Mouse (Mus musculus) spleen, postnatal 36 days (tissue): ENCODE data around the gene Hapln3.

ENCODE experiments used
- DNase-seq, 2 experiments: peaks; one replicate each; pipeline ENCODE4 v3.0.0; 2022; ENCODE audit warnings: low spot score in 2 of 2, mixed read lengths in 1 of 2

Gene Hapln3

DNA sequence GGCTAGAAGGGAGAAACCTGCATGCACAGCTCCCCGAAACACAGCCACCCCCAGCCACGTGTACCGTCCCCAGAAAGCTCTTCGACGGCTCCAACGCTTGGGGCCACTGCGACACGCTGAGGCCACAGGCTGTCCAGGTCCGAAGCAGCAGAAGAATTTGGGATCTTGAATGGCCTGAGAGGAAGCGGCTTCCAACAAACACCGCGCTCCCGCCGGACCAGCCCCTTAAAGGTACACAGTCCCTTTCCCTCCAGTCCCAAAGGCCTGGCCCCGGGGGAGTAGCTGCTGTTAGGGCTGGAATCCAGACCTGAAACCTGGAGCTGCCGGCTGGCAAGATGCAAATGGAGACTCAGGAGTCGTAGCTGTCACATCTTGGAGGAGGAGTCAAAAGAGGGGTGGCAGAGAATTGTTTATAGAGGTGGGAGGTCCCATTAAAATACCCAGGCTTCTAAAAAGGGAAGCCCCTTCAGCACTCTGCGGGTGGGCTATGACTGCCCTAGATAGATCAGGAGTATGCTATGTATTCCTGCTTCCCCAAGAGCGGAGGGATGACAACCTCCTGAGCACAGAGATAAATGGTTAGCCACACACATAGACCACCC is at the start of gene Hapln3:
TSS of gene Hapln3 (minus strand) at position 176 of the 602 bp plus-strand sequence.
- DNase-seq, result no peak

DNA sequence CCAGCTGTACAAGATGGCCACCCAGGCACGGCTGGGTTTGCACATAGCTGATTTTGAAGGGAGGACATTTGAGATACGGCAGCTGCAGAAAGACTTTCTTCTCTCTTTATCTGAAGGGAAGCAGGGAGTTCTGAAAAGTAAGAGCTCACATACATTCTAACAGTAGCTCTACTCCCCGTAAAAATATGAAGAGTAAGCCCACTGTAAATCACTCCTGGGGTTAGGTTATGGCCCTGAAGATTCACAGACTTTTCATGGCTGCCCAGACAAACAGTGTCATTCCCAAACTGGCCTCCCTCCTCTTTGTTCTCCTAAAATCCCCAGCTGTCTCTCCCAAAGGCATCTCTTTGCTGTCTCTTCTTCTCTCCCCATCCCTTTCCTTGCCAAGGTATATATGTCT is 43.0 kb upstream of the Hapln3 start:
- no peak for DNase-seq

DNA sequence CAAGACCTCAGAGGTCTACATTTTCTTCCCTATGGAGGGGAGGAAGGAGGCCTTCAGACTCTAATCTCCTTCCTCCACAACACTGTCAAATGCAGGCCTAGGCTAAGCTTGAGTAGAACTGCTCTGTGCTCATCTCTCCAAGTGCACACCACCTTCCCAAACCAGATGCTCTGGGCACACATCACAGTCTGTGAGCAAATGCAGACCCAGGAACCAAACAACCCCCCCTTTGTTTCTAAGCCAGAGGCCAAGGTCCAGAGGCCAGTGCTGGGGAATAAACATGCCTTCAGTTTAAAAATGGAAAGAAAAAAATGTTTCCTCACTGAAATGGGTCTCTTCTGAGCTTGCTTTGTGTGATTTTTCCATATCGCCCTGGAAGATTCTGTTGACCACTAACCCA is 41.0 kb upstream of the Hapln3 start:
- no peak for DNase-seq

DNA sequence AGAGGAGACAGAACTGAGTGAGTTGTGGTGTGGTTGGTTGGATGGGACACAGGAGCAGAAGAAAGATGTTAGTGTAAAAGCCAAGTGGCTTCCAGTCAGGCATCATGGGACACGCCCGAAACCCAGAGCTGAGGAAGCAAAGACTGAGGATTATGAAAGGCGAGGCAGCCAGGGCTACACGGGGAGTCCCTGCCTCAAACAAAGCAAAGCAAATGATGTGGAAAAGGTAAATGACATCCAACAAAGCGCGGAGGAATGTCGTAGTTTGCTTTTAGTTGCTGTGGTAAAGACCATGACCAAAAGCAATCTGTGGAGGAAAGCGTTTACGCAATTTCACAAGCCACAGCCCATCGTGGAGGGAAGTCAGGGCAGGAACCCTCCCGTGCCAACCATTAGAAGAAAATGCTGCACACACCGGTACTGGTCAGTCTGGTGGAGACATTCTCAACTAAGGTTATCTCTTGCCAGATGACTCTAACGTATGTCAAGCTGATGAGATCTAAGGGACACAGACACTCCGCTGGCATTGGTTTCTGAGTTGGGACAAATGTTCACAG is 36.3 kb upstream of the Hapln3 start:
- no peak for DNase-seq

DNA sequence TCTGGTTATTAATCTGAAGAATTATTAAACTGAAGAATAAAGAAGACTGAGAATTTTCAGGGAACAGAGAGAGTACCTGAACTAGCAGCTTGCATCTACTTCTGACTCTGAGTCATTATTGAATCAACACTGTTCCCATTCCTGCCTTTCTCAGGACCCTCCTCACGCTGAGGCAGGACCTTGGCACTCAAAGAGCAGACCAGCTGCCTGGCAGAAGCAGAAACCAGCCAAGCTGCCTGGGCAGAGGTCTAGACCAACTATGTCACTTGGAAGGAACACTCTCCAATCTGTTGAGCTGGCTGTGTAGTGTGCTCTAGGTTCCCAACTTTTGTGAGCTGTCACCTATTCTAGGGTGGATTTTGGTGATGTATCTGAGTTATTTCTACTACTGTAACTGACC is 28.6 kb upstream of the Hapln3 start:
- no peak for DNase-seq

DNA sequence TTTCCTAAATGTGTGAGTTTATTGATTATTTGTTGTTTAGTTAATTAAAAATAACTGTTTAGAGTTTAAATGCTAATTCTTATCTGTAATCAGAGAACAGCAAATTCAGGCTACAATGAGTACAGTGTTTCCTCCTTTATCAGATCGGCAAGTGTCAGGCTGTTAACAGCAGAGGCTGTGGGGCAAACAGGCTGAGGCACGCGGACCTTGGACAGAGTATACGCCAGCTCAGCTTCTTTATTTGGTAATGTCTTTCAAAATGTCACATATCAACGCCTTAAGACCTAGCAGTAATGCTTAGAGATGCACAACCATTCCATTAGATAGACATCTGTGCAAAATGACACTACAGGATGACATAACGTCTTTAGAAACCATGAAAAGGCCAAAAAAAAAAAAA is 18.7 kb upstream of the Hapln3 start:
- no peak for DNase-seq

DNA sequence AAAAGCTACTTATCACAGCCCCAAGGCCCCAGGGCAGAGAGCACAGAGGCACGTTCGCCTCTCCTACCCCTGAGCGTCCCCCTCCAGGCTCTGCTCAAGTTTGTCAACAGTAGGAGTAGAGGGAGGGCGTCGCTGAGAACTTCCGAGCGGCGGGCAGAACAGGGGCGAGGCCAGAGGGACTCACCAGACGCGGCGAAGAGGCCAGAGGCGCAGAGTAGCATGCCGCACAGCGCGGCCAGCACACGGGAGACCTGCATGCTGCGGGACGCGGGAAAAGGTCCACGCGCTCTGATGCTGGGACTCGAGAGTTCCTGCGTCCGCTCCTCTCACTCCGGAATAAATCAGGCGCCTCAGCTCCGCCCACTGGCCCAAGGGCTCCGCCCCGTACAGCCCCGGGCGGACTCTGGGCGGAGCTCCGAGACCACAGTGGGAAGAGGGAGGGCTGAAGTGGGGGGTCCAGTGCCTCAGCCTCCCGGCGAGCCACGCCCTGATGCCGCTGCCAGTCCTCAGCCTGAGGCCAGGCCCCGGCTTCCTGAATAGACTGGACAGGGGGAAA is 18.0 kb upstream of the Hapln3 start, which contains the start of gene Mfge8:
TSS of gene Mfge8 (minus strand) at position 350 of the 556 bp plus-strand sequence.
- DNase-seq, result peak; percentile 84 to 85

DNA sequence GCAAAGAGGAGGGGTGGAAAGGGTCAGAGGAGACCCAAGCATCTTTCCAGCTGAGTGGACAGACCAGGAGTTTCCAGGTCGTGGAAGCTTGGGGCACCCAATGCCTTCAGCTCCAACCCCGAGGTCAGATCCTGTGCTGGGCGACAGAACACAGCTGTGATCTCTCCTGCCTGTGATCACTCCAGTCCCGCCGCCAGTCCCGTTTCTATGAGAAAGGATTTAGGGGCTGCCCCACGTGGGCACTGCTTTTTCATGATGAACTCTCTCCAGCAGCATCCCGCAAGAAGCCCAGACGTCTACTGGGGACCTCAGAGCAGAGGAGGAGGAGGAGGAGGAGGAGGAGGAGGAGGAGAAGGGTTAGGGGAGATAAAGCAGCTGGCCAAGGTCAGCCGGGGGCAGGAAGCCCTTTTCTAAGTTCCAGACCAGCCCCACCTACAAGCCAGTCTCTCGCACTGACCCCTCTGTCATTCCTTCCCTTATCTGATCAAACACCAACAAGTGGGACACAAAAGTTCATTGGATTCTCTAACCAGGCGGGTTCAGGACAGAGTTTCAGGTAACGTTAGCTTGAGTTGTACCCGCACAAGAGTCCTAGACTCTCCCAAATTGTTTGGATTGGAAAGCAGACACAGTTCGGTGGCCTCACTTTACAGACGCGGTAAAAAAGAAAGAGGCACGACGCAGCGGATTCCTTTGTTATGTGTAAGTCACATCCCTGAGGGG is 17.3 kb upstream of the Hapln3 start:
- DNase-seq, result no peak

GRCm38 (mm10) chr7:79147011-79147837 is 16.4 kb upstream of the Hapln3 start:
- no peak for DNase-seq

- peak; percentile 28 to 42 for DNase-seq
These were observed 10.1 kb upstream of the Hapln3 start for GRCm38 (mm10) chr7:79140897-79141296.

DNA sequence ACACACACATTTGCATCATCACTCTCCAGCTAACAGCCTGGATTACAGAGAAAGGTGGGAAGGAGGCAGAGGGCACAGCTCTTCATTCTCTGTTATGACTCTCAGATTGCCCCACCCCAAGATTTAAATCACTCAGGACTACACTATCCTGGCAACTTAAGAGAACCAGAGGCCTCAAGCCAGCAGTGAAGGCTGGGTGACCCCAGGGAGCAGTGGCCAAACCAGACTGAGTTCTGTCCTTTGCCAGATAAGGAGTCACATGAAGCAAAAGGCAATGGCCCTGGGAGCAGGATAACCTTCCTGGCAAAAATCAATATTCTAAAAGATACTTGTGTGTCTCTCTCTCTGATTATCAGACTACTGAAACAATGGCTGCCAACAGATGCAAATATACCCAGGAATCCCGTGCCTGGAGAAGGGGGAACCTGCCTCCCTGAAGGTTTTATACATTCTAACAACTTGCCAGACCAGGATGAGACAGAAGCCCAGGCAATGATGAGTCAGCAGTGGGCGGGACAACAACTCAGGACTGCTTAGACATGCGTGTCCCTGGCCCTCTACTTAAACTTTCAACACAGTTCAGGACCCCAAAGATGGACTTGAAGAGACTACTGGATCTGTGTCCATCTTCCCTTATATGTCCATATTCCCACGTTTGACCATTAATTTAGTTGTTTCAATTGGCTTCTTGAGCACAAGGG is 9.2 kb upstream of the Hapln3 start:
- DNase-seq, result no peak

DNA sequence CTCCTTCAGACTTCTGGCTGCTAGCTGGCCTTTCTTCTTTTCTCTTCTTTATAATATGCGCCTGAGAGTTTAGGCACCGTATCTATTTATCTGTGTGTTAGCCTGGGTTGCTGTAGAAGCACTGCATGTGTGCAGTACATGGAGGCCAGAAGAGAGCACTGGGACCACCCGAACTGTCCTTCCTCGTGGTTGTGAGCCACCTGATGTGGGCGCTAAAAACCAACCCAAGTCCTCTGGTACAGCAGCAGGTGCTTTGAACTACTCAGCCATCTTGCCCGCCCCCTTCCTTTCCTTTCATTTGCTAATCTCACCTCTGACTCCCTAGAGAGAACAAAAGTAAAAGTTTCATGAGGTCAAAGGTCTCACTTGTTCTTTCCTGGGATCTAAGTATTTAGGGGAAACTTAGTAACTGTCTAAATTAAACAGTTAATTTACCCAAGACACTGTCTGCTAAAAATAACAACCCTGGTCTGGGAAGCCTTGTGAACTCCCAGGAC is 8.6 kb upstream of the Hapln3 start:
- no peak for DNase-seq

DNA sequence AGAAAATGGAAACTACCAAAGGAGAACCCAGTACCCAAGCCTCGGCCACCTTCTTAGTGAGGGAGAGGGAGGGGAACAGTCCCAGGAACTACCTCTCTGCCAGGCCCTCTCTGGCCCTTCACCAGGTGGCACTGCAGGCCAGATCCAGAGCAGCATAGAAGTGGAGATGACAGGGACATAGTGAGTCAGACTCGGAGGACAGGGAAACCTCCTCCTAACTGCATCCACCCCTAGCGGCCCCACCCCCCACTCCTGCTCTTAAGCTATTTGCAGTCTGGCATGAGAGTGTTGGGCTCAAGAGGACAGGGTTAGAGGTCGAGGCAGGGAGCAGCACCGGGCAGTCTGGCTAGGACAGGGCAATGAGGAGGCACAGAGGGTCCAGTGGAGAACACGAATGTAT is 2.6 kb upstream of the Hapln3 start:
- no peak for DNase-seq

DNA sequence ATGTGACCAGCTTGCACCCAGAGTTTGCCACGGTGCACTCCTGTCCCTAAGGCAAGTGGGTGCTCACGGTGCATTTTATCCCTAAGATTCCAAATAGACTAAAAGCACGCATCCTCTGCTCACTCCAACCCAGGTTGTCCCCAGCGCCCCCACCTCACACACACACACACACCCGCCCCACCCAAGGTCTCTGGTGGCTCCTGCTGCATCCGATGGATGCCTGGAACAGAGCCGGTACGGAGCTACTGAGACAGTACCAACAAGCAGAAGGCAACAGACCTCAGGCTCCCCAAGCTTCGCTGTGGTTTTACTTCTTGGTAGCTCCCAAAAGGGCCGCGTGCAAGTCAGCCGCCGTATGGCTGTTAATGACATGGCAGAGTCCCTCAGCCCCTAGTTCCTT is 433 bp downstream of the Hapln3 start:
- no peak for DNase-seq

DNA sequence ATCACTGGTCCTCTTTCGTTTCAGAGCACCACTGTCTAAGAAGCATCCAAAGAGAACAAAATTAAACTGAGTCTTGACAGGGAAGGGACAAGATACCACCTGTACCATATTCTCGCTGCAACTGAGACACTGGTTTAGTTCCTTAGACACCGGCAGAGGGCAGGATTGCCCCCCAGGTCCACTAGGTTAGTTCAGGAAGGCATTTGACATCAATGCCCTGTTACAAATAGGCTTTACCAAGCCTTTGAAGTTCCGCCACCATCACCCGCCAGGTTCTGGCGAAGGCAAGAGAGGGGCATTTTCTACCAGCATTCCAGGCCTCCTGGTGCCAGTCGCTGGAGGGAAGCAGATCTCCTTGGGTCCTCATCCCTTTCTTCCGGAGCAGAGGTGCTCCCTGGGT is 935 bp downstream of the Hapln3 start:
- no peak for DNase-seq

DNA sequence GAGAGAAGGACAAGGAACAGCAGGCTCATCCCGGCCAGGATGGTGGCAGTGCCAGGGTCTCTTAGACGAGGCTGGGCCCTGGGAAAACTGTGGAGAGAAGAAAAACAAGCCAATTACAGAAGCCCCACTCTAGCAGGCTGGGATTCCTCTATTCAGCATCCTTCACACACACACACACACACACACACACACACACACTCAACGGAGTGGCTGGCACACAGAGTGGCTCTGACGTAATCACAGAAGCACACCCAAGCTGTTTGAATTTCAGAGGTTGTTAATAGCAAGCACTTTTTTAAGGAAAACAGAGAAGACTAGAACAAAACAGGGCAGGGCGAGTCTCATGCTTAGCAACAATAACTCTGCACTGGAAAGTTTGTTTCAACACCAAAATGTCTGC is 7.4 kb downstream of the Hapln3 start:
- DNase-seq, result no peak

- no peak for DNase-seq
These were observed 17.0 kb downstream of the Hapln3 start for GRCm38 (mm10) chr7:79113848-79114247.

GRCm38 (mm10) chr7:79096492-79096891 is 34.3 kb downstream of the Hapln3 start:
- DNase-seq, result no peak

- DNase-seq, result no peak
These were observed 41.7 kb downstream of the Hapln3 start for GRCm38 (mm10) chr7:79089111-79089510.

DNA sequence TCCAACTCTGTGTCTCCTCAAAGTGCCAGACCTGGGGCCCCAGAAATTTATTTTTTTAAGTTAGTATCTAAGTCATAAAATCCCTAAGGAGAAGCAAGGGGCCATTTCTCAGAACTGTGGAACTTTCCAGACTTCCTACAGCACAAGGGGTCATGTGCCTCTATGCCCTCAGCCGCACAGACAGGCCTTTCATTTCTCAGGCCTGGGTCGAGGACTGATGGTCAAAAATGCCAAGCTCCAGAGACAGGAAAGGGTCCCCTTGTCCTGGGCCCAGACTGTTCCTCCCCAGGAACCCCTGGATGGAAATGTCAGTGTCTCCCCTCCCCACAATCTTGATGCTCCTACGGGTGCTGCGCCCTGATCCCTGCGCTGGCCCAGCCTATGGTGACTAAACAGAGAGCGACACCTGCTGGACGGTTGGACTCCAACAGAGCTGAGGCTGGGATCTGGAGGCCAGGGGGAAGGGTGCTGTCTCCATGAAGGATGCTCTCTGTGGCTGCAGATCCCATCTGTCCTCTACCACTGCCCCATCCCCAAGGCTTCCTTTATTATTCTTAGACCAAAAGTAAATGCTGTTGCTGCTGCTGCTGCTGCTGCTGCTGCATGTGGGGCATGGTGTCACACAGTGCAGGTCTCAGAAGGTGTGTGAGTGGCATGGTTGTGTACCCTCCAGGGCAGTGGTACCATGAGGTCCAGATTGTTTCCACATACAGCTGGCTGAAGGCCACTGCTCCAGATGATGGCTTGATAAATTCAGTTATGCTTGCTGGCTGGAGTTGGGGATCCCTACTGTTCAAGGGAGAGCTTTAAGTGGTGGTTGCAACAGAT is 50.0 kb downstream of the Hapln3 start:
- peak; percentile 8 to 11 for DNase-seq
